Comparison of ENCODE assay signal across 10 mouse cellular contexts in the genomic region with DNA sequence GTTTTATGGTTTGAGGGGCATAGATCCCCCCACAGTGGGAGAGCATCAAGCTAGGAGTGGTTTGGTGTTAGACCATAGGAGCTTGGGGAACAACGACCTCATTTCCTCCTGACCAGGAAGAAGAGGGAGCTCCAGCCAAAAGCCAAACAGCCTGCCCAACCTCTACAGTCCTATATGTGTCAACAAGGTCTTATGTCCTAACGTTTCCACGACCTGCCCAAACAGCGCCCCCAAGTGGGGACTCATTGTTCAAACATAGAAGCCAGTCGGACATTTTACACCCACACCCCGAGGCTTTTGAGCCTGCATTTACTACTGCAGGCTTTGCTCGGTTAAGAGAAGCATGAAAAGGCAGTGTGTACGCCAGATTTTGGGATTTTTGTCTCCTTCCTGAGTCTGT.
DNase-seq lines count a peak whose midpoint lies in the region; ATAC-seq lines count a peak whose summit lies in the region.
"Had no signal": no experiment of that assay in that cellular context is flagged by ENCODE, and none has a peak within 500 bp of the region (broad histone marks: within the 10 kb centered on the region; RNA-seq: fewer than 3 reads in every experiment).

No protein-coding gene starts in this region.

- no peaks in the 10 kb centered on the region for H3K27me3 ChIP-seq in neural tube, embryonic 11.5 days (ENCODE audit: control insufficient read depth, insufficient read depth, low read length)
- H3K27me3 ChIP-seq: embryonic facial prominence, embryonic 15.5 days; neural tube, embryonic 12.5 days had no signal

- 48% methylated on average over 8 of the region's 8 CpGs for WGBS in neural tube, embryonic 11.5 days

- no peaks in the 10 kb centered on the region for H3K4me1 ChIP-seq in neural tube, embryonic 11.5 days (ENCODE audit: control insufficient read depth, insufficient read depth, low read length)
- H3K4me1 ChIP-seq: embryonic facial prominence, embryonic 15.5 days; neural tube, embryonic 12.5 days had no signal

- DNase-seq in adrenal gland, postnatal 14 days = peak; percentile 64
- DNase-seq in adrenal gland, adult 2 months = no peak
- peak; percentile 32 for DNase-seq in left cerebral cortex, postnatal 4 days
- DNase-seq in left cerebral cortex, postnatal 25 days (ENCODE audit: low spot score in 2 of 2) = no peak
- peak; percentile 49 for DNase-seq in embryo, embryonic 9.5 days (ENCODE audit: extremely low spot score)
- DNase-seq in neural tube, embryonic 11.5 days (ENCODE audit: low spot score) = peak; percentile 56
- DNase-seq in cerebellum, adult 11 months = no peak

- H3K4me2 ChIP-seq in neural tube, embryonic 11.5 days (ENCODE audit: low read depth) = no peak overlapping the region
- H3K4me2 ChIP-seq: embryonic facial prominence, embryonic 15.5 days; neural tube, embryonic 12.5 days had no signal

- H3K4me3 ChIP-seq in neural tube, embryonic 11.5 days (ENCODE audit: low read depth, low read length) = no peak overlapping the region
- H3K4me3 ChIP-seq: embryonic facial prominence, embryonic 15.5 days; neural tube, embryonic 12.5 days had no signal

- no peaks in the 10 kb centered on the region; the same call in 1 of the 2 replicates for H3K9me3 ChIP-seq in neural tube, embryonic 11.5 days (ENCODE audit: control insufficient read depth, low read length)
- H3K9me3 ChIP-seq: embryonic facial prominence, embryonic 15.5 days; neural tube, embryonic 12.5 days had no signal

- no peak for ATAC-seq in neural tube, embryonic 11.5 days (ENCODE audit: insufficient read depth, low FRiP score, low TSS enrichment)
- ATAC-seq in cerebellum, adult (ENCODE audit: insufficient number of reproducible peaks, low FRiP score, low TSS enrichment) = no peak

- H3K27ac ChIP-seq in neural tube, embryonic 11.5 days (ENCODE audit: low read depth, low read length) = no peak overlapping the region
- H3K27ac ChIP-seq: embryonic facial prominence, embryonic 15.5 days; neural tube, embryonic 12.5 days had no signal

- intact Hi-C loops in left cerebral cortex, postnatal 4 days (cut with DNase I) = no loop called here
- intact Hi-C loops in left cerebral cortex, postnatal 25 days (cut with DNase I) = no loop called here

- H3K9ac ChIP-seq in neural tube, embryonic 11.5 days (ENCODE audit: low read length) = no peak overlapping the region
- H3K9ac ChIP-seq: embryonic facial prominence, embryonic 15.5 days; neural tube, embryonic 12.5 days had no signal

- no peaks in the 10 kb centered on the region for H3K36me3 ChIP-seq in neural tube, embryonic 11.5 days (ENCODE audit: control insufficient read depth, insufficient read depth, low read length)
- H3K36me3 ChIP-seq: embryonic facial prominence, embryonic 15.5 days; neural tube, embryonic 12.5 days had no signal

Comparison
In these comparisons a context has a peak if more than half of its experiments do, and no peak if none do; other contexts are left out.
1. DNase-seq: peak in adrenal gland, postnatal 14 days (single experiment), left cerebral cortex, postnatal 4 days (single experiment), embryo, embryonic 9.5 days (single experiment) and neural tube, embryonic 11.5 days (single experiment); none in adrenal gland, adult 2 months (single experiment), left cerebral cortex, postnatal 25 days (0 of 2) and cerebellum, adult 11 months (single experiment).